Mouse (Mus musculus): ENCODE data around the gene Slc16a13.

Slc16a13 gene

GRCm38 (mm10) chr11:70212423-70212822 is 8.4 kb downstream of the Slc16a13 start, which contains the start of gene Slc16a11:
Gene Slc16a11, plus strand, starts transcription at chr11:70212752.
- CTCF ChIA-PET, result interaction anchor here (0.5 to 1.0 kb wide), 2 partner anchors 18 to 42 kb away, joined by 3 read pairs; no protein-coding TSS in a partner anchor

- CTCF ChIA-PET, result interaction anchor here (0.5 kb wide), 1 partner anchor 41 kb away, joined by 3 read pairs; no protein-coding TSS in a partner anchor
Measured at GRCm38 (mm10) chr11:70211972-70212371, 8.9 kb downstream of the Slc16a13 start.

GRCm38 (mm10) chr11:70210681-70211080 is 10.2 kb downstream of the Slc16a13 start:
- CTCF ChIA-PET, result no interaction called here

- CTCF ChIA-PET, result no interaction called here
Measured at GRCm38 (mm10) chr11:70208778-70209388, 12.0 kb downstream of the Slc16a13 start.

GRCm38 (mm10) chr11:70207283-70207682 is 13.6 kb downstream of the Slc16a13 start:
- CTCF ChIA-PET, result no interaction called here

GRCm38 (mm10) chr11:70206801-70207200 is 14.1 kb downstream of the Slc16a13 start:
- CTCF ChIA-PET, result no interaction called here

GRCm38 (mm10) chr11:70201691-70202090 is 19.2 kb downstream of the Slc16a13 start:
- CTCF ChIA-PET, result no interaction called here

- CTCF ChIA-PET, result no interaction called here
Measured at GRCm38 (mm10) chr11:70200036-70200608, 20.7 kb downstream of the Slc16a13 start.

- CTCF ChIA-PET, result no interaction called here
Measured at GRCm38 (mm10) chr11:70199107-70199506, 21.8 kb downstream of the Slc16a13 start.

- CTCF ChIA-PET, result no interaction called here
Measured at GRCm38 (mm10) chr11:70198332-70198731, 22.5 kb downstream of the Slc16a13 start.

- CTCF ChIA-PET, result no interaction called here
Measured at GRCm38 (mm10) chr11:70193354-70194285, 27.2 kb downstream of the Slc16a13 start.

GRCm38 (mm10) chr11:70192157-70192556 is 28.7 kb downstream of the Slc16a13 start:
- CTCF ChIA-PET, result no interaction called here

GRCm38 (mm10) chr11:70191188-70191587 is 29.7 kb downstream of the Slc16a13 start:
- CTCF ChIA-PET, result no interaction called here

GRCm38 (mm10) chr11:70189319-70190134 is 31.3 kb downstream of the Slc16a13 start:
- CTCF ChIA-PET, result interaction anchor here (0.6 kb wide), 1 partner anchor 17 kb away, joined by 5 read pairs; no protein-coding TSS in a partner anchor

GRCm38 (mm10) chr11:70185120-70185519 is 35.7 kb downstream of the Slc16a13 start:
- CTCF ChIA-PET, result no interaction called here

GRCm38 (mm10) chr11:70180496-70180895 is 40.4 kb downstream of the Slc16a13 start:
- CTCF ChIA-PET, result no interaction called here

GRCm38 (mm10) chr11:70179401-70179800 is 41.5 kb downstream of the Slc16a13 start:
- CTCF ChIA-PET, result no interaction called here

- CTCF ChIA-PET, result no interaction called here
Measured at GRCm38 (mm10) chr11:70178756-70179155, 42.1 kb downstream of the Slc16a13 start.

- CTCF ChIA-PET, result no interaction called here
Measured at GRCm38 (mm10) chr11:70178311-70178710, 42.6 kb downstream of the Slc16a13 start.

- CTCF ChIA-PET, result no interaction called here
Measured at GRCm38 (mm10) chr11:70177647-70178046, 43.2 kb downstream of the Slc16a13 start.

- CTCF ChIA-PET, result no interaction called here
Measured at GRCm38 (mm10) chr11:70174491-70174890, 46.4 kb downstream of the Slc16a13 start.

- CTCF ChIA-PET, result interaction anchor here (0.7 kb wide), 1 partner anchor 18 kb away, joined by 5 read pairs; no protein-coding TSS in a partner anchor
Measured at GRCm38 (mm10) chr11:70172298-70172697, 48.6 kb downstream of the Slc16a13 start.

Measured in spleen, embryonic (tissue).